Mouse (Mus musculus) CH12.LX (cell line): ENCODE results near the gene Recql5. TPM values are rescaled to one million over a fixed set of nuclear protein-coding genes. Genes with fewer than 3 reads are reported as not detected.
A peak's percentile ranks its signal among the peaks of the same experiment; 100 is the strongest.

Experiments
- DNase-seq: peaks from one replicate; pipeline ENCODE4 v3.0.0-alpha.2; 2013; ENCODE audit errors: extremely low read depth
- H3K27ac ChIP-seq: 2 replicates; pipeline ENCODE4 v1.5.1; 2012; ENCODE audit warnings: low read depth, mild to moderate bottlenecking, control low read depth, moderate library complexity; ENCODE audit not compliant: insufficient read depth
- H3K27me3 ChIP-seq: replicated peaks from 2 replicates; pipeline ENCODE3; 2012; ENCODE audit warnings: inconsistent platforms
- H3K36me3 ChIP-seq, 2 experiments: replicated peaks in 1 of 2; 2 replicates each; pipeline versions ENCODE3 to v1.6.1; 2012; ENCODE audit warnings: inconsistent platforms in 1 of 2, low read length in 1 of 2, mild to moderate bottlenecking in 1 of 2, mixed read lengths in 1 of 2, moderate library complexity in 1 of 2; ENCODE audit not compliant: control insufficient read depth in 1 of 2, insufficient read depth in 1 of 2
- H3K4me1 ChIP-seq, 2 experiments: 2 replicates each; pipeline ENCODE4 v1.6.1; 2012; ENCODE audit warnings: inconsistent platforms in 1 of 2, moderate library complexity in 1 of 2; ENCODE audit not compliant: insufficient read depth in 2 of 2, control insufficient read depth in 1 of 2
- H3K4me2 ChIP-seq: 2 replicates; pipeline ENCODE4 v1.6.1; 2012; ENCODE audit warnings: low read depth, mild to moderate bottlenecking, control low read depth; ENCODE audit not compliant: poor library complexity, insufficient read depth, severe bottlenecking
- H3K4me3 ChIP-seq, 3 experiments: fragments of 150-350 bp in 1 of 3; sonication (generic) in 1 of 3; replicated peaks in 1 of 3; 2 replicates each; pipeline versions ENCODE3 to v1.5.1; 2011 to 2012; ENCODE audit warnings: low read depth in 2 of 3, low read length in 2 of 3, mild to moderate bottlenecking in 2 of 3, moderate library complexity in 2 of 3, control low read depth in 1 of 3, improper control_type of control experiment in 1 of 3, inconsistent platforms in 1 of 3, mixed read lengths in 1 of 3; ENCODE audit not compliant: poor library complexity in 1 of 3
- H3K79me2 ChIP-seq: replicated peaks from 2 replicates; pipeline ENCODE4 v1.6.1; 2012; ENCODE audit warnings: mild to moderate bottlenecking, moderate library complexity; ENCODE audit not compliant: control insufficient read depth, poor library complexity, insufficient read depth, severe bottlenecking; ENCODE audit errors: extremely low read depth
- H3K9ac ChIP-seq: 2 replicates; pipeline ENCODE4 v1.6.1; 2012; ENCODE audit warnings: low read depth, mild to moderate bottlenecking, control low read depth, moderate library complexity; ENCODE audit not compliant: insufficient read depth
- H3K9me3 ChIP-seq: replicated peaks from 2 replicates; pipeline ENCODE3; 2012; ENCODE audit warnings: low read length, inconsistent platforms, mixed read lengths
- CHD1 ChIP-seq: IDR thresholded peaks from 2 replicates; pipeline ENCODE4 v1.6.1; 2012; ENCODE audit warnings: low read depth, low read length, improper control_type of control experiment, inconsistent platforms
- CHD2 ChIP-seq: IDR thresholded peaks from 2 replicates; pipeline ENCODE4 v1.6.1; 2011; ENCODE audit warnings: low read length, improper control_type of control experiment
- CTCF ChIP-seq, 2 experiments: IDR thresholded peaks in 1 of 2; conservative IDR thresholded peaks in 1 of 2; 2 replicates each; pipeline ENCODE4 v1.5.1; 2011 to 2012; ENCODE audit warnings: low read depth in 2 of 2, low read length in 2 of 2, improper control_type of control experiment in 1 of 2, inconsistent platforms in 1 of 2, mild to moderate bottlenecking in 1 of 2, moderate library complexity in 1 of 2
- E2F4 ChIP-seq: IDR thresholded peaks from 2 replicates; pipeline ENCODE4 v1.6.1; 2011; ENCODE audit warnings: low read depth, low read length, improper control_type of control experiment; ENCODE audit not compliant: insufficient replicate concordance
- HCFC1 ChIP-seq: IDR thresholded peaks from 2 replicates; pipeline ENCODE4 v1.6.1; 2012; ENCODE audit warnings: low read depth, mild to moderate bottlenecking, inconsistent platforms, low read length, improper control_type of control experiment
- IRF4 ChIP-seq: IDR thresholded peaks from 2 replicates; pipeline ENCODE4 v1.6.1; 2014; ENCODE audit warnings: low read depth, mild to moderate bottlenecking, inconsistent platforms, low read length, improper control_type of control experiment
- JUN ChIP-seq: IDR thresholded peaks from 2 replicates; pipeline ENCODE4 v1.6.1; 2011; ENCODE audit warnings: low read depth, mild to moderate bottlenecking, low read length, improper control_type of control experiment, moderate library complexity; ENCODE audit not compliant: insufficient read depth
- KAT2A ChIP-seq: IDR thresholded peaks from 2 replicates; pipeline ENCODE4 v1.6.1; 2012; ENCODE audit warnings: low read length, improper control_type of control experiment, inconsistent platforms; ENCODE audit not compliant: insufficient replicate concordance
- MAFK ChIP-seq: IDR thresholded peaks from 2 replicates; pipeline ENCODE4 v1.6.1; 2011; ENCODE audit warnings: low read length, improper control_type of control experiment; ENCODE audit not compliant: insufficient replicate concordance
- MEF2A ChIP-seq: IDR thresholded peaks from 2 replicates; pipeline ENCODE4 v1.6.1; 2014; ENCODE audit warnings: low read depth, mild to moderate bottlenecking, inconsistent platforms, low read length, improper control_type of control experiment, borderline replicate concordance
- NRF1 ChIP-seq: IDR thresholded peaks from 2 replicates; pipeline ENCODE4 v1.6.1; 2014; ENCODE audit warnings: low read depth, mild to moderate bottlenecking, inconsistent platforms, low read length, improper control_type of control experiment, moderate library complexity
- PAX5 ChIP-seq: IDR thresholded peaks from 2 replicates; pipeline ENCODE4 v1.6.1; 2012; ENCODE audit warnings: low read length, inconsistent platforms, mixed read lengths
- POLR2AphosphoS2 ChIP-seq: IDR thresholded peaks from 2 replicates; pipeline ENCODE4 v1.6.1; 2011; ENCODE audit warnings: low read depth, low read length, improper control_type of control experiment
- SMC3 ChIP-seq: IDR thresholded peaks from 2 replicates; pipeline ENCODE4 v1.6.1; 2011; ENCODE audit warnings: low read depth, low read length, improper control_type of control experiment
- TCF12 ChIP-seq: IDR thresholded peaks from 2 replicates; pipeline ENCODE4 v1.6.1; 2014; ENCODE audit warnings: low read depth, mild to moderate bottlenecking, inconsistent platforms, low read length, improper control_type of control experiment
- UBTF ChIP-seq: IDR thresholded peaks from 2 replicates; pipeline ENCODE4 v1.6.1; 2012; ENCODE audit warnings: low read depth, mild to moderate bottlenecking, inconsistent platforms, low read length, improper control_type of control experiment, moderate library complexity
- USF1 ChIP-seq: IDR thresholded peaks from 2 replicates; pipeline ENCODE4 v1.6.1; 2014; ENCODE audit warnings: low read depth, mild to moderate bottlenecking, inconsistent platforms, low read length, improper control_type of control experiment
- ZC3H11A ChIP-seq: IDR thresholded peaks from 2 replicates; pipeline ENCODE4 v1.6.1; 2012; ENCODE audit warnings: low read depth, mild to moderate bottlenecking, inconsistent platforms, low read length, improper control_type of control experiment
- ZNF384 ChIP-seq: IDR thresholded peaks from 2 replicates; pipeline ENCODE4 v1.6.1; 2012; ENCODE audit warnings: low read depth, low read length, improper control_type of control experiment, inconsistent platforms
- dilution Hi-C: fragments of 300-500 bp; cut with MboI; formaldehyde crosslinking; loops from 2 replicates; pipeline ENCODE4 v1.14.3; 2020; ENCODE audit warnings: low sequenced_read_pairs; ENCODE audit not compliant: extremely low pct_unique_long_range_greater_than_20kb, extremely low pct_ligation_motif_present
- in situ Hi-C: fragments of 300-500 bp; cut with MboI; formaldehyde crosslinking; loops from 3 replicates; pipeline ENCODE4 v1.14.3; 2019; ENCODE audit warnings: low sequenced_read_pairs, low pct_ligation_motif_present, low pct_unique_long_range_greater_than_20kb, mixed read lengths
- polyA plus RNA-seq: library from polyadenylated mRNA; unstranded; fragments of >175 nt; gene quantifications from 2 replicates; pipeline ENCODE4 v1.2.1, GENCODE M21; 2012; ENCODE audit warnings: low read depth; ENCODE audit not compliant: insufficient read length
- total RNA-seq, 2 experiments: library from RNA; depleted of rRNA; stranded (reverse); fragments of 300-350 nt in 1 of 2; fragments of >200 nt in 1 of 2; gene quantifications; 2 replicates each; pipeline ENCODE4 v1.2.3; 2012 to 2014

Recql5 gene
- total and polyA plus RNA-seq, 3 experiments: 21.8 to 43.3 (median 31.0) TPM

DNA sequence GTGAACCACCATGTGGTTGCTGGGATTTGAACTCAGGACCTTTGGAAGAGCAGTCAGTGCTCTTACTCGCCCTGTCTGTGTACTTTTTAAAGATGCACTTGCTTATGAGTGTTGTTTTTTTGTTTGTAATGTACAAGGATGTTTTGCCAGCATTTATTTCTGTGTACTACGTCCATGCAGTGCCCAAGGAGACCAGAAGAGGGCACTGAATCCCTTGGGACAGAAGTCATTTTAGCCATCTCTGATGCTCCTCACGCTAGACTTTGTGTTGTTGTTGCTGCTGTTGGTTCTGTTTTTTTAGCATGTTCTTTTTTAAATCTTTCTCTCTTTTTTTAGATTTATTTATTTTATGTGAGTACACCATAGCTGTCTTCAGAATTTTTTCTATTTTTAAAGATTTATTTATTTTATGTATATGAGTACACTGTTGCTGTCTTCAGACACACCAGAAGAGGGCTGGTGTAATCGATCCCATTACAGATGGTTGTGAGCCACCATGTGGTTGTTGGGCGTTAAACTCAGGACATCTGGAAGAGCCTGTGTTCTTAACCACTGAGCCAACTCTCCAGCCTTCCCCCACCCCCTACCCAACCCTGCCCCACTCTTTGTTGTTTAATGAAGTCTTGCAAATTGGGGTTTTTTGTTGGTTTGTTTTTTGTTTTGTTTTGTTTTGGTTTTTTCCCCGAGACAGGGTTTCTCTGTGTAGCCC lies 13.0 kb downstream of the Recql5 start (continued):
- TF ChIP-seq CHD1 (no peak), NRF1 (no peak), CHD2 (no peak), KAT2A (peak; percentile 72; the same call in 1 of the 2 replicates), PAX5 (no peak), MEF2A (no peak), SMC3 (peak; percentile 77), JUN (no peak), UBTF (no peak), ZNF384 (peak; percentile 27; the same call in 1 of the 2 replicates), E2F4 (0 out of 2 replicates have a peak, but pooled peaks have one; percentile 32), USF1 (no peak), HCFC1 (0 out of 2 replicates have a peak, but pooled peaks have one; percentile 23), TCF12 (0 out of 2 replicates have a peak, but pooled peaks have one; percentile 15)

GRCm38 (mm10) chr11:115919073-115919472 lies 14.2 kb downstream of the Recql5 start:
- DNase-seq: no peak
- H3K27ac ChIP-seq: no peak overlapping the region
- H3K4me2 ChIP-seq: no peak overlapping the region
- H3K27me3 ChIP-seq: no peaks in the 10 kb centered on the region
- in situ Hi-C loops: no loop called here
- no peak overlapping the region for H3K9ac ChIP-seq
- peaks cover 53 to 82% of the 10 kb centered on the region in 2 experiments for H3K36me3 ChIP-seq
- dilution Hi-C loops: no loop called here
- no peaks in the 10 kb centered on the region for H3K79me2 ChIP-seq
- TF ChIP-seq IRF4 (no peak), ZC3H11A (no peak), POLR2AphosphoS2 (no peak), CTCF (conservative IDR thresholded peaks at IDR 0.05 in 1 of 2, IDR thresholded peaks at IDR 0.05 in 1 of 2; ENCODE audit: low read depth in 2 of 2, low read length in 2 of 2) (no peak), PAX5 (no peak), MAFK (no peak)
- H3K4me3 ChIP-seq: no peak overlapping the region
- H3K9me3 ChIP-seq: no peaks in the 10 kb centered on the region
- peaks cover 0 to 12% of the 10 kb centered on the region in 2 experiments; a peak in 1 of 4 replicates for H3K4me1 ChIP-seq
